Mouse (Mus musculus): ENCODE data around the gene Snai1. TPM values are rescaled to one million over a fixed set of nuclear protein-coding genes. Genes with fewer than 3 reads are reported as not detected.
A peak's percentile ranks its signal among the peaks of the same experiment; 100 is the strongest.

The Snai1 gene
- polyA plus RNA-seq, 2 experiments: 67.9 to 123 TPM

DNA sequence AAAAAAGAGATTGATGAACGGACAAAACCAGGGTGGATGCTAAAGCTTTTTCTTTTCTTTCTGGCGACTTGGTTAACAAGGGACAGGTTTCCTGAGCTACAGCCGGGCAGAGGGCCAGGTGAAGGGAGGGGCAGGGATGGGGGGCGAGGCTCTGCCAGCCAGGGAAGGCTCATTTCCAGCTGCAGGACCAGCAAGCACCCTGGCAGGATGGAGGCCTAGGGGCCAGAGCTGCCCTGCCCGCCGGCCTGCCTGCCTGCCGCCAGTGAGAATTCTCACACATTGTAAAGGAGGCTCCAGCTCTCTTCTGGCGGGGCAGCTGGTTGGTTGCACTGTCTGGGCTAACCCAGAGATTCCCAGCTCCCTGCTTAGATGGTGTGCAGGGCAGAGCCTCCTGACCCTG is 24.1 kb downstream of the Snai1 start:
- H3K27me3 ChIP-seq (ENCODE audit: control insufficient read depth, insufficient read depth, low read length): no peaks in the 10 kb centered on the region
- no peak overlapping the region for H3K4me3 ChIP-seq (replicated peaks; ENCODE audit: low read length)
- H3K4me2 ChIP-seq (replicated peaks; ENCODE audit: low read depth, low read length, severe bottlenecking): 0 out of 2 replicates have a peak overlapping the region, but pooled peaks have one; percentile 7
- no peak overlapping the region for H3K9ac ChIP-seq (ENCODE audit: low read depth, low read length, severe bottlenecking)
- no peak for TF ChIP-seq POLR2A (IDR thresholded peaks at IDR 0.05; ENCODE audit: borderline replicate concordance, extremely low read depth, insufficient read depth, insufficient read length)
- peaks cover 75% of the 10 kb centered on the region for H3K4me1 ChIP-seq (ENCODE audit: control insufficient read depth, insufficient read depth, low read length)
- WGBS: 9% methylated on average over 7 of the region's 8 CpGs
- DNase-seq (ENCODE audit: low spot score) (peak; percentile 59), ATAC-seq (ENCODE audit: low FRiP score, low read depth) (0 out of 2 replicates have a peak, but pooled peaks have one; percentile 10)
- H3K9me3 ChIP-seq (ENCODE audit: control insufficient read depth, low read length): no peaks in the 10 kb centered on the region
- H3K36me3 ChIP-seq (ENCODE audit: control insufficient read depth, insufficient read depth, low read length): no peaks in the 10 kb centered on the region
- H3K27ac ChIP-seq (replicated peaks; ENCODE audit: low read depth, low read length): peak overlapping the region; percentile 84

DNA sequence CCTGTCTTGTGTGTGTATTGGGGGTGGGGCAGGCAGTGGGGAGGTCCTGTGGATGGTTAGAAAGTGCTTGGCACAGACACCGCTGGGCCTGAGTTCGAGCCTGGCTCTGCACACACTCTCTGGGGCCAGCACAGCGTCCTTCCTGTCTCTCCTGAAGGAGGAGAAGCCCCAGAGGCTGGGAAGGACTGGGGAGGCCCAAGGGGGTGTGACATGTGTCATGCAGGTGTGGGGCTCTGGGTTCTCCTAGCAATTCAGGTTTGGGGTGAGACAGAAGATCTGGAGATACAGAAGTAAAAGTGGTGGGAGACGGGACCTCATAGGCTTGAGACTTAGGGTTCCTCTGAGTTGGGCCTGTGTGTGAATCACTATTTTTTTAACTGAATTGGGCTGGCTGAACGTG is 25.0 kb downstream of the Snai1 start:
- TF ChIP-seq POLR2A (IDR thresholded peaks at IDR 0.05; ENCODE audit: borderline replicate concordance, extremely low read depth, insufficient read depth, insufficient read length): no peak
- DNase-seq (ENCODE audit: low spot score) (no peak), ATAC-seq (ENCODE audit: low FRiP score, low read depth) (no peak)
- H3K9me3 ChIP-seq (ENCODE audit: control insufficient read depth, low read length): no peaks in the 10 kb centered on the region
- H3K4me2 ChIP-seq (replicated peaks; ENCODE audit: low read depth, low read length, severe bottlenecking): peak overlapping the region; percentile 22; the same call in 1 of the 2 replicates
- WGBS: 46% methylated on average over 5 of the region's 5 CpGs
- H3K27ac ChIP-seq (replicated peaks; ENCODE audit: low read depth, low read length): peak overlapping the region; percentile 84
- no peaks in the 10 kb centered on the region for H3K27me3 ChIP-seq (ENCODE audit: control insufficient read depth, insufficient read depth, low read length)
- H3K4me3 ChIP-seq (replicated peaks; ENCODE audit: low read length): no peak overlapping the region
- peaks cover 75% of the 10 kb centered on the region for H3K4me1 ChIP-seq (ENCODE audit: control insufficient read depth, insufficient read depth, low read length)
- no peak overlapping the region for H3K9ac ChIP-seq (ENCODE audit: low read depth, low read length, severe bottlenecking)
- H3K36me3 ChIP-seq (ENCODE audit: control insufficient read depth, insufficient read depth, low read length): no peaks in the 10 kb centered on the region

DNA sequence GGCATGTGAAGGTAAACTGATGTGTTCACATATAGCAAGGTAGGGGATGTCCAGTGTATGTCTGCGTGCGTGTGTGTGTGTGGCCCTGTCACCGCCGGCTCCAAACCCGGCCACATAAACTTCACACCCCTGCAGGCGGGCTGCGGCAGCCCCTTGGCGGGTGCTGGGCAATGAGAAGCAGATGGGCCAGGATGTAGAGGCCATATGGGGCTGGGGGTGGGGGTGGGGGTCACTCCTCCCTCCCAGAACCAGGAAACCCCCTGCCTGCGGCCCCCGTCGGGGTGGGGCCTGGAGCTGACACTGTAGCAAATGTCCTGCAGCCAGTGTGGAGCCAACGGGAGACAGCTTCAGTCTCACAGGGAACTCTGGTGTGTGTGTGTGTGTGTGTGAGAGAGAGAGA is 25.7 kb downstream of the Snai1 start:
- no peak for TF ChIP-seq POLR2A (IDR thresholded peaks at IDR 0.05; ENCODE audit: borderline replicate concordance, extremely low read depth, insufficient read depth, insufficient read length)
- peaks cover 74% of the 10 kb centered on the region for H3K4me1 ChIP-seq (ENCODE audit: control insufficient read depth, insufficient read depth, low read length)
- peak overlapping the region; percentile 84 for H3K27ac ChIP-seq (replicated peaks; ENCODE audit: low read depth, low read length)
- DNase-seq (ENCODE audit: low spot score) (peak; percentile 54), ATAC-seq (ENCODE audit: low FRiP score, low read depth) (peak; percentile 75)
- no peaks in the 10 kb centered on the region for H3K27me3 ChIP-seq (ENCODE audit: control insufficient read depth, insufficient read depth, low read length)
- H3K36me3 ChIP-seq (ENCODE audit: control insufficient read depth, insufficient read depth, low read length): no peaks in the 10 kb centered on the region
- no peaks in the 10 kb centered on the region for H3K9me3 ChIP-seq (ENCODE audit: control insufficient read depth, low read length)
- H3K4me3 ChIP-seq (replicated peaks; ENCODE audit: low read length): no peak overlapping the region
- WGBS: 13% methylated on average over 12 of the region's 12 CpGs
- H3K4me2 ChIP-seq (replicated peaks; ENCODE audit: low read depth, low read length, severe bottlenecking): peak overlapping the region; percentile 22; the same call in 1 of the 2 replicates
- H3K9ac ChIP-seq (ENCODE audit: low read depth, low read length, severe bottlenecking): no peak overlapping the region

DNA sequence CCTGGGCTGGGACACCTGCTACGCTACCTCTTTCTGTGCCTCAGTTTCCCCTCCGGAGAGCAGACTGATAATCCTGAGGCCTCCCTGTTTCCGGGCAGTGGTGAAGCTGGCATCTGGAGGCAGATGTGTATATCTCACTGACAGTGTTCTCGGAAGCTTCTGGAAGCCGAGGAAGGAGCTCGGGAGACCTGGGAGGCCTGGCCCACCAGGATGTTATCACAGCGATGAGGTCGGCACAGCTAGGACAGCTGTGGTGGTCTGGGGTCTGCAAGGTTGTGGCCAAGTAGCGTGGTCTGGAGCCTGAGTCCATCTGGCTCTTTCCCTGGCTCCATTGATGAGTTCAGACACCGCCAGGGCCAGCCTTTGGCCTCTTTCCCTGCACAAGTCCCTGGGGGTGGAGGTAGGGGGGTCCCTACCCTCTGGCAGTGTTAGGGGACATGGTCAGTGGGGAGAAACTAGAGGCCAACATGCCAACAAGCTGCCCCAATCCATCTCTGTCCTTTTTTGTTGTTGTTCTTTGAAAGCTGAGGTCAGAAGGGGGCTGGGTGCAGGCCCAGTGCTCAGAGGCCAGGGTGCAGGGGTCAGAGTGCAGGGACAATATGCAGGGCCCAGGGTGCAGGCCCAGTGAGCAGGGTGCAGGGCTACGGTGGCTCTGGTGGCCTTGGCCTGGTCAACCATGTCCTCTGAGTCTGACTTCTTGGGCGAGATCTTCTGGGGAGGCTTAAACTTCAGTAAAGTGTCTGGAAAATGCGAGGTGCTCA is 26.7 kb downstream of the Snai1 start:
- TF ChIP-seq POLR2A (IDR thresholded peaks at IDR 0.05; ENCODE audit: borderline replicate concordance, extremely low read depth, insufficient read depth, insufficient read length): no peak
- H3K4me1 ChIP-seq (ENCODE audit: control insufficient read depth, insufficient read depth, low read length): peaks cover 68% of the 10 kb centered on the region
- H3K9ac ChIP-seq (ENCODE audit: low read depth, low read length, severe bottlenecking): no peak overlapping the region
- no peaks in the 10 kb centered on the region for H3K9me3 ChIP-seq (ENCODE audit: control insufficient read depth, low read length)
- WGBS: 55% methylated on average over 13 of the region's 13 CpGs
- H3K36me3 ChIP-seq (ENCODE audit: control insufficient read depth, insufficient read depth, low read length): no peaks in the 10 kb centered on the region
- H3K27ac ChIP-seq (replicated peaks; ENCODE audit: low read depth, low read length): peak overlapping the region; percentile 84
- DNase-seq (ENCODE audit: low spot score): no peak
- no peak for ATAC-seq (ENCODE audit: low FRiP score, low read depth)
- no peak overlapping the region for H3K4me3 ChIP-seq (replicated peaks; ENCODE audit: low read length)
- peak overlapping the region; percentile 22; the same call in 1 of the 2 replicates for H3K4me2 ChIP-seq (replicated peaks; ENCODE audit: low read depth, low read length, severe bottlenecking)
- H3K27me3 ChIP-seq (ENCODE audit: control insufficient read depth, insufficient read depth, low read length): no peaks in the 10 kb centered on the region

DNA sequence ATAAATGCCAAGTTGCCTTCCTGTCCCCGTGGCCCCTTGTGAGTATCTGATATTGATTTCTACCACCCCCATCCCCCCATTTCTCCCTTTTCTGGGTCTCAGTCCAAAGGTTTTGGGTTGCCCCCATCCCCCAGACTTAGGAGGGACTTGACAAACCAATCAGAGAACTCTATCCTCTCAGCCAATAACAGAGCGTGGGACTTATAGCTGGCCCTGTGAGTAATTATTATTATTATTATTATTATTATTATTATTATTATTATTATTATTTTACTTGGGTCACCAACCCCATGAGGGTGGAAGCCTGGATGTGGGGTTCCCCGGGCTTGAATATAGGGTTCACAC is 27.3 kb downstream of the Snai1 start:
- 22% methylated on average over 3 of the region's 3 CpGs for WGBS
- peak overlapping the region; percentile 39 for H3K4me2 ChIP-seq (replicated peaks; ENCODE audit: low read depth, low read length, severe bottlenecking)
- H3K27ac ChIP-seq (replicated peaks; ENCODE audit: low read depth, low read length): peak overlapping the region; percentile 84
- no peak overlapping the region for H3K4me3 ChIP-seq (replicated peaks; ENCODE audit: low read length)
- H3K9ac ChIP-seq (ENCODE audit: low read depth, low read length, severe bottlenecking): peak overlapping the region; percentile 31; the same call in 1 of the 2 replicates
- no peaks in the 10 kb centered on the region for H3K9me3 ChIP-seq (ENCODE audit: control insufficient read depth, low read length)
- no peak for DNase-seq (ENCODE audit: low spot score)
- no peaks in the 10 kb centered on the region for H3K36me3 ChIP-seq (ENCODE audit: control insufficient read depth, insufficient read depth, low read length)
- TF ChIP-seq POLR2A (IDR thresholded peaks at IDR 0.05; ENCODE audit: borderline replicate concordance, extremely low read depth, insufficient read depth, insufficient read length): no peak
- peaks cover 67% of the 10 kb centered on the region for H3K4me1 ChIP-seq (ENCODE audit: control insufficient read depth, insufficient read depth, low read length)
- H3K27me3 ChIP-seq (ENCODE audit: control insufficient read depth, insufficient read depth, low read length): no peaks in the 10 kb centered on the region
- ATAC-seq (ENCODE audit: low FRiP score, low read depth): no peak

Data from limb, embryonic 14.5 days (tissue).